Mouse (Mus musculus): ENCODE measurements around the gene Ndufs2.
A peak's percentile ranks its signal among the peaks of the same experiment; 100 is the strongest.

Gene Ndufs2

DNA sequence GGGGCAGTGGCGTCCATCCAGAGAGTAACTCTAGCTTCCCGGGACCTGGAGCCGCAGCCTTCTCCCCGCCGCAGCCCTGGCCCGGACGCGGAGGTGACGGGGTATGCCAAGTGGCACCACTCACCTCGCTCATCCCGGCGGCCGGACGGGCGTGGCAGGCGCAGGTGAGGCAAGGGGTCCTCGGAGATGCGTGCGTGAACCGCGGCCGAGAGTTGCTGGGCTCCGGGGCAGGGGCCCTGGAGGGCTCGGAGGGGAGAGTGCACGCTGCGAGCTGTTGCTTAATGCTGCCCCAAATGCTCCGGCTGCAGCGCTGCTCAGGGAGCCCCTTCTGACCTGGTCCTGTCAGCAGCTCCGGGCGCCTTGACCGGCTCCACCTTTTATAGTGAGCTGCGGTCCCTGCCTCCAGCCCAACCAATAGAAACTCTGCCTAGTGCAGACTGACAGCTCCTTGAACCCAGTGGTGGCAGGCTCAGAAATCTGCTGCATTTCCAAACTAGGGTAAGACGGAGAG, 55.2 kb downstream of the Ndufs2 start, which contains the start of gene Pcp4l1:
Pcp4l1 (minus strand) TSS at position 382 of the 511 bp plus-strand sequence.
- no peak for DNase-seq (ENCODE audit: low spot score)

DNA sequence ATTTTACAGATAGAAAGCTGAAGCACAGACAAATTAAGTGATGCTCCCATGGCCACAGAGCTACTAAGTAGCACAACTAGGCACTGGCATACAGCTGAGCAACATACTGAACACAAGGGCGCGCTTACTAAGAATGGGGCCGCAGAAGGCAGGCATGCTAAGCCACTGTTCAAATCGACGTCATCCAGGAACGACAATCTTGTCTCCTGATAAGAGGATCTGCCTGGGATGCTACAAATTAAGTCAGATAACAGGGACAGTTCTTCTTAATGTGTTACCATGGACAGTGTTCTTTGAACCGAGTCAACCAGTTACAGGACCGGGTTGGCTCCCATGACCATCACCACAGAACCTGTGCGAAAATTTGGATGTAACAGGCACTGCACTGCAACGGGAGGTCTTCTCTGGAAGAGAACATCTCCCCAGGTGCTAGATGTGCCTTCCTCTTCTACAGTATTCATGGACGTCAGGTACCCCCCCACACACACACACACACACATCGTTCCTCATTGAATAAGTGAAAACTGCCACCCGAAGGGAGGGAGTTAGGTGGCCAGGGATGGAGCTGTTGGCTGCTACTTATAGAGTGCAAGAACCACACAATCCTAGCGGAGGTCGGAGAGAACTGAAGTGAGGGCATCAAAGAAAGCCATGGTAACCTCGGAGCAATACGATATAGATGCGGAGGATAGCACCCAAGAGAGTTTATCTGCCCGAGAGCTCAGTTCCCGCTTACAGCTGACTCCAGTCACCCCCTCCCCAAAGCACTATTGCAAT, 56.0 kb downstream of the Ndufs2 start:
- DNase-seq (ENCODE audit: low spot score), result no peak

GRCm38 (mm10) chr1:171193911-171194830, 57.0 kb downstream of the Ndufs2 start:
- DNase-seq (ENCODE audit: low spot score), result no peak

GRCm38 (mm10) chr1:171193093-171193840, 57.9 kb downstream of the Ndufs2 start:
- peak; percentile 49 for DNase-seq (ENCODE audit: low spot score)

- no peak for DNase-seq (ENCODE audit: low spot score)
Observed at GRCm38 (mm10) chr1:171192283-171192682, 58.9 kb downstream of the Ndufs2 start.

- no peak for DNase-seq (ENCODE audit: low spot score)
Observed at GRCm38 (mm10) chr1:171190832-171191231, 60.4 kb downstream of the Ndufs2 start.

DNA sequence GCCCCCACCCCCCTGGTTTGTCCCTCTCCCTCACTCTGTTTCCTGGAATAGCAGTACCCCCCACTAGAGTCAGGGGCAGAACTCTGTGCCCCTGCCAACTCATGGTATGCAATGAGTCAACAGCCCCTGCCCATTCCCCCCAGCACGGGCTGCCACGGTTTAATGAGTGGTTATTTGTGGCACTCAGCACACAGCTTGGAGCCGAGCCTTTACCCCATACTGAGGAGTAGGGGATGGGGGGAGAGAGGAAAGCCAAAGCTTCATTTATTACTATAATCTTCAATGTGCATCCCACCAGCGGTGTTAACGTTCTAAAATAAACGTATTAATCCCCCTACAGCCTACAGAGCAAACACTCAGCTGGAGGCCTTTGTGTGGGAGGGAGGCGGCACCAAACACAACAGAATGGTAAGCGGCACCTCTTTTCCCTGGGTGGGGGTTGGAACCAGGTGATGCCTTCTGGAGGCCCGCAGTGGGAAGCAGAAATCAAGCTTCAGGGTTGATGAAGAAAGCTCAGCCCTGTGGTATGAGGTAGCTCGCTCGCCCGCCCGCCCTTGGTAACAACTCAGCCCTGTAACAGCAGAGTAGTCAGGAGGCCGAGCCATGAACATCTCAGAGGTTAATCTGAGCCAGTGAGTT, 61.6 kb downstream of the Ndufs2 start:
- DNase-seq (ENCODE audit: low spot score), result no peak

- no peak for DNase-seq (ENCODE audit: low spot score)
Observed at GRCm38 (mm10) chr1:171189046-171189445, 62.1 kb downstream of the Ndufs2 start.

DNA sequence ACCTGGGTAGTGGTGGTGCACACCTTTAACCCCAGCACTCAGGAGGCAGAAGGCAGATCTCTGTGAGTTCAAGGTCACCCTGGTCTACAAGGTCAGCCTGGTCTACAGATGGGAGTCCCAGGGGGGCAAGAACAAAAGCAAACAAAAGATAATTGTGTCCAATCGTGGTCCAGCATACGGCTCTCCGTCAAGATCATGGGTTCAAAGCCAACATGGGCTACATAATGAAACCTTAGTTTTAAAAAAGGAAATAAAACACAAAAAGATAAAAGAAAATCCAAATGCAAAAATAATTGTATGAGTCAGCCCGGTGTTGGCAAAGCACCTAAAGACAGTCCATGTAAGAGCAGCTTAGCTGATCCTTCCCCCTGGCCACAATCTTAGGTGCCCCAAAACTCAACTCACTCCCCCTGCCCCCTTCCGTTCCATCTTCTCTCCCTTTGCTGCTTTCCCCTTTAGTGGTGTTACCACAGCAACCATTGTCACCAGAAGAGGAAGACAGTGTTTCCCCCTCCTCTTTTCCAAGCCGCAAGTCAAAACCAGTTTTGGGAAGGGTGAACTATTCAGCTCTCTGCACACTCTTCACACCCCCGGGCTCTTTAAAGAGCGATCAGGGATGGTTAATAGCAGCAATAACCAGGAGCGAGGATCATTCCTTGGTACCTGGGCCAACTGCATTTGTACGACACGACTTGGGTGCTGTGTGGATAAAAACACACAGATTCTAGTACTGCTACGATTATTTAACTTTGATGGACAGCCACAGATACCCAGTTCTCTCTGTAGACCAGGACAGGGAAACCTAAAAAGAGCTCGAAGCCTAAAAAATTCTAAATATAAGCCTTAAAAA, 63.1 kb downstream of the Ndufs2 start:
- DNase-seq (ENCODE audit: low spot score), result no peak

DNA sequence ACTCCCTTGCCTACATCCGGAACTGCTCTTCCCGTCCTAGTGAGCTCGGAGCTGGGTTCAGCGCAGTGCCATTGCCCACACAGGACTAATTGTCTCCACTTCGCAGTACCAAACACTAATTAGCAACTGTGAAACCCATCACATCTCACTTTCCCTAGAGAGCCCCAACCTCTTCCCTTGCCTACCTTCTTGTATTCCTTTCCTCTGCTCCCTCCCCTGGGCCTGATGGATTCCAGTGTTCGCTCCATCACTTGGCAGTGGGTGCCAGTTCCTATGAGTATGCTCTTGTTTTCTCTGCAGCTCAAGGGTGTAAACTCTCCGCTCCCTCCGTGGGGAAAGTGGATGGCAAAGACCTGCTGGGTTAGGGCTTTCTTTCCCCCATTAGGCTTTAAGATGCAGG, 65.5 kb downstream of the Ndufs2 start:
- no peak for DNase-seq (ENCODE audit: low spot score)
